Mouse (Mus musculus): ENCODE measurements around the gene Slc6a8.

DNA sequence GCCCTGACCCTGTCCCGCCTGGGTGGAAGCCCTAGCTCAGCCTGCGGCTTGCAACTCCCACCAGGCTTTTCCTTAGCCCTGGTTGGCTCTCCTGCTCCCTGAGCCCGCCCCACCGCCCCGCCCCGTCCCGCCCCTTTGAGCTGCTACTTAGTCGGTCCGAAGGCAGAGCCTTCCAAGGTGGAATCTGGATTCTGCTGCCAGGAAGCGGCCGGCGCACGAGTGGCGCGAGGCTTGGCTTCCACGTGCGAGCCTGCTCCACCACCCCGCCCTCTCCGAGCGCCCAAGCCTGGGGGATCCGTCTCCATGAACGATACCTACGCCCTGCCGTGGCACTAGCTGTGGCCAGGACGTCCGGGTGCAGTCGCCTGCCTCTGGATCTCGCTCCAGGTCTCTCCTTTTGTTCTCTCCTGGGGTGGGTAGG is 33.7 kb upstream of the Slc6a8 start, which contains the start of gene Dusp9:
- TF ChIP-seq CTCF (conservative IDR thresholded peaks at IDR 0.05 in 1 of 2, IDR thresholded peaks at IDR 0.05 in 1 of 2; ENCODE audit: low read depth in 2 of 2, low read length in 2 of 2), result no peak
- no peak for TF ChIP-seq MAX (IDR thresholded peaks at IDR 0.05; ENCODE audit: low read length)
- TF ChIP-seq HCFC1 (IDR thresholded peaks at IDR 0.05; ENCODE audit: low read depth, low read length), result no peak
- TF ChIP-seq EP300 (IDR thresholded peaks at IDR 0.05; ENCODE audit: low read length), result no peak
- TF ChIP-seq POLR2A (IDR thresholded peaks at IDR 0.05; ENCODE audit: low read depth, low read length), result no peak
- TF ChIP-seq ZNF384 (IDR thresholded peaks at IDR 0.05; ENCODE audit: low read depth, low read length), result no peak
- no peak for TF ChIP-seq E2F4 (IDR thresholded peaks at IDR 0.05; ENCODE audit: insufficient replicate concordance, low read depth, low read length)

Measured in CH12.LX (cell line).